Mouse (Mus musculus): ENCODE data around the gene Rcan1. TPM values are rescaled to one million over a fixed set of nuclear protein-coding genes. Genes with fewer than 3 reads are reported as not detected.

Gene Rcan1
- polyA plus RNA-seq, 1 experiment, result 35.8 TPM

GRCm38 (mm10) chr16:92454495-92454894, 16.2 kb downstream of the Rcan1 start:
- H3K27ac ChIP-seq (ENCODE audit: insufficient read depth, low read length), result no peak overlapping the region
- TF ChIP-seq POLR2A (IDR thresholded peaks at IDR 0.05; ENCODE audit: borderline replicate concordance, insufficient read depth, low read length) (no peak), CTCF (IDR thresholded peaks at IDR 0.05; ENCODE audit: borderline replicate concordance, insufficient read depth, low read depth, low read length) (no peak)
- 90% methylated on average over 18 of the region's 18 CpGs for WGBS
- H3K4me3 ChIP-seq (replicated peaks; ENCODE audit: insufficient read depth, low read depth, low read length), result no peak overlapping the region
- no peaks in the 10 kb centered on the region for H3K27me3 ChIP-seq (ENCODE audit: control insufficient read depth, insufficient read depth, low read length)
- H3K4me1 ChIP-seq (ENCODE audit: control insufficient read depth, insufficient read depth, low read length), result peaks cover 17% of the 10 kb centered on the region
- DNase-seq, result no peak

- Histone ChIP-seq H3K4me3 (replicated peaks; ENCODE audit: insufficient read depth, low read depth, low read length) (no peak overlapping the region), H3K4me1 (ENCODE audit: control insufficient read depth, insufficient read depth, low read length) (peaks cover 17% of the 10 kb centered on the region), H3K27me3 (ENCODE audit: control insufficient read depth, insufficient read depth, low read length) (no peaks in the 10 kb centered on the region), H3K27ac (ENCODE audit: insufficient read depth, low read length) (no peak overlapping the region)
- no peak for DNase-seq
- 90% methylated on average over 7 of the region's 7 CpGs for WGBS
- TF ChIP-seq CTCF (IDR thresholded peaks at IDR 0.05; ENCODE audit: borderline replicate concordance, insufficient read depth, low read depth, low read length) (no peak), POLR2A (IDR thresholded peaks at IDR 0.05; ENCODE audit: borderline replicate concordance, insufficient read depth, low read length) (no peak)
These were observed 16.7 kb downstream of the Rcan1 start for GRCm38 (mm10) chr16:92454002-92454401.

GRCm38 (mm10) chr16:92452609-92453008, 18.1 kb downstream of the Rcan1 start:
- DNase-seq, result no peak
- H3K27me3 ChIP-seq (ENCODE audit: control insufficient read depth, insufficient read depth, low read length), result no peaks in the 10 kb centered on the region
- no peak overlapping the region for H3K27ac ChIP-seq (ENCODE audit: insufficient read depth, low read length)
- no peak for TF ChIP-seq POLR2A (IDR thresholded peaks at IDR 0.05; ENCODE audit: borderline replicate concordance, insufficient read depth, low read length)
- 0 out of 2 replicates have a peak, but pooled peaks have one; percentile 15 for TF ChIP-seq CTCF (IDR thresholded peaks at IDR 0.05; ENCODE audit: borderline replicate concordance, insufficient read depth, low read depth, low read length)
- peaks cover 22% of the 10 kb centered on the region for H3K4me1 ChIP-seq (ENCODE audit: control insufficient read depth, insufficient read depth, low read length)
- 63% methylated on average over 8 of the region's 8 CpGs for WGBS
- no peak overlapping the region for H3K4me3 ChIP-seq (replicated peaks; ENCODE audit: insufficient read depth, low read depth, low read length)

GRCm38 (mm10) chr16:92451516-92452072, 19.1 kb downstream of the Rcan1 start:
- Histone ChIP-seq H3K27ac (ENCODE audit: insufficient read depth, low read length) (no peak overlapping the region), H3K4me1 (ENCODE audit: control insufficient read depth, insufficient read depth, low read length) (peaks cover 19% of the 10 kb centered on the region), H3K4me3 (replicated peaks; ENCODE audit: insufficient read depth, low read depth, low read length) (no peak overlapping the region), H3K27me3 (ENCODE audit: control insufficient read depth, insufficient read depth, low read length) (no peaks in the 10 kb centered on the region)
- no peak for DNase-seq
- 93% methylated on average over 17 of the region's 17 CpGs for WGBS
- no peak for TF ChIP-seq CTCF (IDR thresholded peaks at IDR 0.05; ENCODE audit: borderline replicate concordance, insufficient read depth, low read depth, low read length)
- TF ChIP-seq POLR2A (IDR thresholded peaks at IDR 0.05; ENCODE audit: borderline replicate concordance, insufficient read depth, low read length), result no peak

GRCm38 (mm10) chr16:92450331-92450730, 20.3 kb downstream of the Rcan1 start:
- TF ChIP-seq CTCF (IDR thresholded peaks at IDR 0.05; ENCODE audit: borderline replicate concordance, insufficient read depth, low read depth, low read length) (no peak), POLR2A (IDR thresholded peaks at IDR 0.05; ENCODE audit: borderline replicate concordance, insufficient read depth, low read length) (no peak)
- peaks cover 19% of the 10 kb centered on the region for H3K4me1 ChIP-seq (ENCODE audit: control insufficient read depth, insufficient read depth, low read length)
- DNase-seq, result peak; percentile 57 to 60
- 21% methylated on average over 8 of the region's 8 CpGs for whole genome bisulfite sequencing
- H3K4me3 ChIP-seq (replicated peaks; ENCODE audit: insufficient read depth, low read depth, low read length), result no peak overlapping the region
- no peaks in the 10 kb centered on the region for H3K27me3 ChIP-seq (ENCODE audit: control insufficient read depth, insufficient read depth, low read length)
- H3K27ac ChIP-seq (ENCODE audit: insufficient read depth, low read length), result no peak overlapping the region

GRCm38 (mm10) chr16:92449080-92449479, 21.6 kb downstream of the Rcan1 start:
- no peak for DNase-seq
- 90% methylated on average over 14 of the region's 14 CpGs for WGBS
- TF ChIP-seq CTCF (IDR thresholded peaks at IDR 0.05; ENCODE audit: borderline replicate concordance, insufficient read depth, low read depth, low read length) (no peak), POLR2A (IDR thresholded peaks at IDR 0.05; ENCODE audit: borderline replicate concordance, insufficient read depth, low read length) (no peak)

GRCm38 (mm10) chr16:92445377-92445776, 25.3 kb downstream of the Rcan1 start:
- no peaks in the 10 kb centered on the region for H3K27me3 ChIP-seq (ENCODE audit: control insufficient read depth, insufficient read depth, low read length)
- no peak overlapping the region for H3K27ac ChIP-seq (ENCODE audit: insufficient read depth, low read length)
- no peak for DNase-seq
- H3K4me1 ChIP-seq (ENCODE audit: control insufficient read depth, insufficient read depth, low read length), result peaks cover 13% of the 10 kb centered on the region
- H3K4me3 ChIP-seq (replicated peaks; ENCODE audit: insufficient read depth, low read depth, low read length), result no peak overlapping the region
- TF ChIP-seq CTCF (IDR thresholded peaks at IDR 0.05; ENCODE audit: borderline replicate concordance, insufficient read depth, low read depth, low read length), result peak; percentile 50; the same call in 1 of the 2 replicates
- TF ChIP-seq POLR2A (IDR thresholded peaks at IDR 0.05; ENCODE audit: borderline replicate concordance, insufficient read depth, low read length), result no peak
- 78% methylated on average over 10 of the region's 10 CpGs for WGBS

More at GRCm38 (mm10) chr16:92449080-92449479, 21.6 kb downstream of the Rcan1 start:
- Histone ChIP-seq H3K27me3 (ENCODE audit: control insufficient read depth, insufficient read depth, low read length) (no peaks in the 10 kb centered on the region), H3K27ac (ENCODE audit: insufficient read depth, low read length) (no peak overlapping the region), H3K4me3 (replicated peaks; ENCODE audit: insufficient read depth, low read depth, low read length) (no peak overlapping the region), H3K4me1 (ENCODE audit: control insufficient read depth, insufficient read depth, low read length) (peaks cover 19% of the 10 kb centered on the region)

- no peak overlapping the region for H3K27ac ChIP-seq (ENCODE audit: insufficient read depth, low read length)
- WGBS, result 69% methylated on average over 13 of the region's 13 CpGs
- H3K27me3 ChIP-seq (ENCODE audit: control insufficient read depth, insufficient read depth, low read length), result no peaks in the 10 kb centered on the region
- DNase-seq, result no peak
- 0 out of 2 replicates have a peak, but pooled peaks cover 5% of the 10 kb centered on the region for H3K4me1 ChIP-seq (ENCODE audit: control insufficient read depth, insufficient read depth, low read length)
- H3K4me3 ChIP-seq (replicated peaks; ENCODE audit: insufficient read depth, low read depth, low read length), result no peak overlapping the region
- TF ChIP-seq CTCF (IDR thresholded peaks at IDR 0.05; ENCODE audit: borderline replicate concordance, insufficient read depth, low read depth, low read length) (no peak), POLR2A (IDR thresholded peaks at IDR 0.05; ENCODE audit: borderline replicate concordance, insufficient read depth, low read length) (no peak)
These were observed 27.0 kb downstream of the Rcan1 start for GRCm38 (mm10) chr16:92443644-92444113.
